Mouse (Mus musculus) thymus, adult 2 months (tissue): ENCODE data around the gene Add3. TPM values are rescaled to one million over a fixed set of nuclear protein-coding genes. Genes with fewer than 3 reads are reported as not detected.

ENCODE experiments used
- DNase-seq: peaks from one replicate; pipeline ENCODE4 v3.0.0; 2021
- H3K27ac ChIP-seq: fragments of 200-500 bp; 2 replicates; pipeline ENCODE4 v1.5.1; 2012; ENCODE audit warnings: low read length, control low read depth; ENCODE audit not compliant: control insufficient read depth, insufficient read depth
- H3K27me3 ChIP-seq: fragments of 200-500 bp; 2 replicates; pipeline ENCODE4 v1.6.1; 2012; ENCODE audit warnings: mild to moderate bottlenecking, low read length, moderate library complexity, mixed read lengths; ENCODE audit not compliant: control insufficient read depth, insufficient read depth
- H3K36me3 ChIP-seq: fragments of 200-500 bp; 2 replicates; pipeline ENCODE4 v1.6.1; 2012; ENCODE audit warnings: mild to moderate bottlenecking, low read length, moderate library complexity; ENCODE audit not compliant: control insufficient read depth, insufficient read depth
- H3K4me1 ChIP-seq: fragments of 200-500 bp; replicated peaks from 2 replicates; pipeline ENCODE4 v1.6.1; 2012; ENCODE audit warnings: low read length; ENCODE audit not compliant: control insufficient read depth, insufficient read depth
- H3K4me3 ChIP-seq: fragments of 200-500 bp; 2 replicates; pipeline ENCODE4 v1.5.1; 2012; ENCODE audit warnings: mild to moderate bottlenecking, low read length, control low read depth, moderate library complexity; ENCODE audit not compliant: control insufficient read depth, insufficient read depth
- CTCF ChIP-seq: fragments of 200-500 bp; IDR thresholded peaks from 2 replicates; pipeline ENCODE4 v1.5.1; 2012; ENCODE audit warnings: mild to moderate bottlenecking, control low read depth, low read length, moderate library complexity, borderline replicate concordance; ENCODE audit not compliant: control insufficient read depth, poor library complexity, insufficient read depth; ENCODE audit errors: extremely low read depth
- POLR2A ChIP-seq: fragments of 200-500 bp; IDR thresholded peaks from 2 replicates; pipeline ENCODE4 v1.6.1; 2012; ENCODE audit warnings: mild to moderate bottlenecking, low read length, control low read depth, moderate library complexity; ENCODE audit not compliant: control insufficient read depth, poor library complexity, insufficient read depth; ENCODE audit errors: extremely low read depth
- WGBS: fragments of 180-500 bp; shearing (Covaris S2); methylation state at CpG from one replicate; pipeline ENCODE4 v1.1.7; 2018; 5-methylcytosine and 5-hydroxymethylcytosine counted together
- polyA plus RNA-seq: library from polyadenylated mRNA; depleted of rRNA; stranded (reverse); fragments of >200 nt; gene quantifications from 2 replicates; pipeline ENCODE4 v1.2.3, GENCODE M21; 2012

The Add3 gene
- polyA plus RNA-seq, 1 experiment, result 23.1 TPM

DNA sequence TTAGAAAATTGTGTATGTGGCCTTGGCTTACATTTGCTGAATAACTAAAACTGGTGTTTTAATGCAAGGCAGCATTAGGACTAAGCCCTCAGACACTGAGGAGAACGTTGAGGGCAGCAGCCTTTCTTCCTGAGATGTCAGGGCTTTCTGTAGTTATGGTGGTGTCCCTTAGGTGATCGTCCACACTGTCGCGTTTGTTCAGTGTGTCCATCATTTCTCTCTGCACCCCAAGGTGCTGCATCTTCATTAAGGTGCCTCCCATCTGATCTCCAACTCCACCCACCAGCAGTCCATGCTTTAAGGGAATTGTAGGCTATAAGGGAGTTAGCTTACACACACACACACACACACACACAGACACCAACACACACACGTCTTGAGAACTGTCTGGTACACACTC is 28.3 kb downstream of the Add3 start:
- H3K4me1 ChIP-seq, result peaks cover 6% of the 10 kb centered on the region
- WGBS, result 90% methylated on average over 5 of the region's 5 CpGs
- DNase-seq, result no peak
- no peak for TF ChIP-seq CTCF
- no peak for TF ChIP-seq POLR2A
- H3K36me3 ChIP-seq, result no peaks in the 10 kb centered on the region
- no peak overlapping the region for H3K27ac ChIP-seq
- no peak overlapping the region for H3K4me3 ChIP-seq
- no peaks in the 10 kb centered on the region for H3K27me3 ChIP-seq

DNA sequence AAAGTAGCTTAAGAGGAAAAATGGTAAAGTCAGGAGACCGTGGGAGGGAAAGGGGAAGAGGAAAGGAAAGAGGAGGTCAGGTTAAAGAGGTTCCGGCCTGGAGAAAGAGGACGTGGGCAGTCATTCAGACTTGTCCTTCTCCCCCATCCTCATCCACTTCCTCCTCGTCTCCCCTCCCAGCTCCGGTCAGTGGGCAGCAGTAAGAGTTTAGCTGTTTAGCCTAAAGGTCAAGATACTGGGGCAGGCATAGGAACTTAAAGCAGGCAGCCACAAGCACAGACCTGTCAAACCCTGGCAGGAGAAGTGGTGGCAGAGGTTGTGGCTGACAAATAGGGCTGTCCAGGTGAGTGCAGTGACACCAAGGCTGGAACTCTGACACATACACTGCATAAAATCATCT is 30.4 kb downstream of the Add3 start:
- H3K4me1 ChIP-seq, result peaks cover 2% of the 10 kb centered on the region
- WGBS, result 85% methylated on average over 5 of the region's 5 CpGs
- no peak for TF ChIP-seq CTCF
- no peak for TF ChIP-seq POLR2A
- no peak overlapping the region for H3K27ac ChIP-seq
- no peaks in the 10 kb centered on the region for H3K36me3 ChIP-seq
- H3K4me3 ChIP-seq, result no peak overlapping the region
- DNase-seq, result no peak
- no peaks in the 10 kb centered on the region for H3K27me3 ChIP-seq

- Histone ChIP-seq H3K4me3 (no peak overlapping the region), H3K4me1 (peaks cover 2% of the 10 kb centered on the region; the same call in 1 of the 2 replicates), H3K27ac (no peak overlapping the region), H3K36me3 (no peaks in the 10 kb centered on the region), H3K27me3 (no peaks in the 10 kb centered on the region)
- no peak for TF ChIP-seq CTCF
- TF ChIP-seq POLR2A, result no peak
- WGBS, result 80% methylated on average over 2 of the region's 2 CpGs
- DNase-seq, result no peak
These were observed 33.8 kb downstream of the Add3 start for GRCm38 (mm10) chr19:53174034-53174433.

DNA sequence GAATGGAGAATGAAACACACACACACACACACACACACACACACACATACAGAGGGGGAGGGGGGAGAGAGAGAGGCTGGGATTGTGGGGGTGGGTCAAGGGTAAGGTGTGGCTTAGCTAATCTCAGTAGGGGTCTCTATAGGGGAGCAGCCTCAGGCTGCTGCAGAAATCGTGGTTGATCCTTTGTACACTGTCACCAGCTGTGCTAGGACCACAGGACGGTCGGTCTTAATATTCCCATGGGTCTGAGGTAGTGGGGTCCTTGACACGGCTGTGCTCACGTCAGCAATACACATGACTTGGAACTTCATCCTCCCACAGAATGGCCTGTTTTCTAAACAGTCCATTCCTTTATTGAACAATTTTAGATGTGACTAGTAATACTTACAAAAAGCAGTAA is 35.3 kb downstream of the Add3 start:
- H3K27me3 ChIP-seq, result no peaks in the 10 kb centered on the region

DNA sequence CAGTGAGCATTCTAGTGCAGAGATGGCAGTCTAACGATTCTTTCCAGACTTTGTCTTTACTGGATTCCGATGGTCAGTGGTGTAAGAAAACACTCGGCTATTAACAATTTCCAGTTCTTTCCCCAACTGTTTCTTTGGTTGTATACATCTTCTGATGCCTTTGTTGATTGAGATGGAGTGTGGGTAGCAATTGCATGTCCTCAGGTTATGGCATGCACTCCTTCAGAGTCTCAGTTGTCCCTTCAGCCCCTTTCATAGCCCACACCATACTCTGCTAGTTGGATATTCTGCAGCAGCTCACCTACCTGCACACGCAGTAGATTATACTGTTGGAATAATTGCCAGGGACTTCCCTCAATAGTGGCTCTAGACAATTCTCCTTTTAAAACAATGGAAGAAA is 36.3 kb downstream of the Add3 start:
- over 99% methylated on average over 4 of the region's 4 CpGs for WGBS
- Histone ChIP-seq H3K4me1 (peaks cover 3% of the 10 kb centered on the region; the same call in 1 of the 2 replicates), H3K4me3 (no peak overlapping the region), H3K36me3 (no peaks in the 10 kb centered on the region), H3K27me3 (no peaks in the 10 kb centered on the region), H3K27ac (no peak overlapping the region)
- no peak for TF ChIP-seq CTCF
- TF ChIP-seq POLR2A, result no peak
- DNase-seq, result no peak

More for the DNA sequence above, 35.3 kb downstream of the Add3 start:
- 90% methylated on average over 5 of the region's 5 CpGs for WGBS
- Histone ChIP-seq H3K4me3 (no peak overlapping the region), H3K36me3 (no peaks in the 10 kb centered on the region), H3K4me1 (0 out of 2 replicates have a peak, but pooled peaks cover 1% of the 10 kb centered on the region), H3K27ac (no peak overlapping the region)
- TF ChIP-seq POLR2A (no peak), CTCF (no peak)
- no peak for DNase-seq

DNA sequence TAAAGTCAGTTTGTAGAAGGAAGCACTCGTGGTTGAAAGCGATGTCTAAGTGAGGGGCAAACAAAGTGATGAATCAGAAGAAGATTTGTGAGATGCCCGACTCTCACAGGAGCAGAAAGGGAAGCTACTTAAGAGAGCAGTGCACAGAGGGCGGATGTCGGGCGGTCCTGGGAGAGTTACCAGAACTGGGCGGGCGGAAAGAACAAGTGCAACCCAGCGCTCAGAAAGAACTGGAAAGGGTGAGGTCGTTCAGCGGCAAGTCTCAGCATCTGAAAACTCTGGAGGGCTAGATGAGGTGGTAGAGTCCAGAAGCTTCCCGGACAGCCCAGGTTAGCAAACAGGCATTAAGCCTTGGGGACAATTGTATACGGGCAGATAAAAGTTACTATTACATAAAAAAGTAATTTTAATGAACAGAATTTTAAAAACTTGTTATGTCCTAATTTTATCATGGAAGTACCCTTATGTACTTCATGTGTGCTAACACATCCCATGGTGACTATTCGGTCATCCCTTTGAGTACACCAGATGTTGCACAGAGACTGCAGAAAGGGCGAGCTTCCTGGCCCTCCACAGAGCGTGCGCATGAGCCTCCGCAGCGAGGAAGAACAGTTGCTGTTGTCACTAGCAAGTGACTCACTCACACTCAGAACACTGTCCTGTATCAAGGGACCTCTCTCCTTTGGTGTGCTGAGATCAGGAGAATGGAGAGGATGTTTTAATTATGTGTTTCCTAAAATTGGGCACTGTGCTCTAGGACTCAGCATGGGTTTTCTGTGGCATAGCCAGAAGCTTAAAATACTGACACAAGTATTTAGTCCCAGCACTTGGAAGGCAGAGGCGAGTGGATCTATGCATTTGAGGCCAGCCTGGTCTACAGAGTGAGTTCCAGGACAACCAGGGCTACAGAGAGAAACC is 38.6 kb downstream of the Add3 start:
- Histone ChIP-seq H3K27me3 (no peaks in the 10 kb centered on the region), H3K4me3 (no peak overlapping the region), H3K27ac (no peak overlapping the region), H3K36me3 (no peaks in the 10 kb centered on the region), H3K4me1 (peaks cover 9% of the 10 kb centered on the region)
- TF ChIP-seq CTCF (no peak), POLR2A (no peak)
- 97% methylated on average over 20 of the region's 20 CpGs for WGBS
- no peak for DNase-seq
